Mouse (Mus musculus) MEL (cell line): ENCODE measurements around the gene Gulp1.

Source experiments
- CTCF ChIP-seq, 3 experiments: IDR thresholded peaks in 2 of 3; conservative IDR thresholded peaks in 1 of 3; 2 replicates each; pipeline ENCODE4 v1.5.1; 2011 to 2012; ENCODE audit warnings: low read length in 3 of 3, low read depth in 2 of 3, mild to moderate bottlenecking in 2 of 3, improper control_type of control experiment in 1 of 3, inconsistent platforms in 1 of 3, mixed read lengths in 1 of 3, moderate library complexity in 1 of 3; ENCODE audit not compliant: control insufficient read depth in 1 of 3, insufficient read depth in 1 of 3, poor library complexity in 1 of 3, severe bottlenecking in 1 of 3
- MEF2A ChIP-seq: IDR thresholded peaks from 2 replicates; pipeline ENCODE4 v1.6.1; 2014; ENCODE audit warnings: low read depth, mild to moderate bottlenecking, inconsistent platforms, low read length, improper control_type of control experiment; ENCODE audit not compliant: poor library complexity, insufficient replicate concordance, severe bottlenecking; ENCODE audit errors: extremely low read depth
- MYB ChIP-seq: IDR thresholded peaks from 2 replicates; pipeline ENCODE4 v1.6.1; 2011; ENCODE audit warnings: mild to moderate bottlenecking, low read depth, low read length, improper control_type of control experiment
- POLR2AphosphoS5 ChIP-seq: IDR thresholded peaks from 2 replicates; pipeline ENCODE4 v1.6.1; 2012; ENCODE audit warnings: low read depth, borderline replicate concordance, mild to moderate bottlenecking, inconsistent platforms, low read length, moderate library complexity, mixed read lengths

DNA sequence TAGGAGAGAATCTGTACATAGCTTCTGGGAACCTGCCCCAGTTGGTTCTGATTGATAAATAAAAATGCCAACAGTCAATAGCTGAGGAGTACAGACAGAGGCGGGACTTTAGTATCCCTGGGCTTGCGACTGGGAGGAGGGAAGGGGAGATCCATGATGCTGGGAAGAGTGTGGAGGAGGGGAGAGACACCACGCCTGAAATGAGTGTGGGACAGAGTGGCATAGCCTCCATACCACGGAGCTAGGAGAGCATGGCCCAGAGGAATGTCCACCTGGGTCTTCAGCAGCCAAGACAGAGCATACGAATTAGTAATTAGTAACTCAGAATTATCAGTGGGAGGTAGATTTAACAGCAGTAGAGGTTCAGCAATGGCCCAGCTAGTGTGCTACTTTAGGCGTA is 132.4 kb downstream of the Gulp1 start:
- TF ChIP-seq POLR2AphosphoS5: no peak
- TF ChIP-seq CTCF (IDR thresholded peaks at IDR 0.05 in 2 of 3, conservative IDR thresholded peaks at IDR 0.05 in 1 of 3; ENCODE audit: control insufficient read depth in 1 of 3, insufficient read depth in 1 of 3, low read depth in 2 of 3, low read length in 3 of 3, poor library complexity in 1 of 3, severe bottlenecking in 1 of 3): no peak
- TF ChIP-seq MEF2A: no peak
- TF ChIP-seq MYB: no peak
